8 mouse cellular contexts compared by ENCODE assay signal in genomic region chr10:22644853-22645491, GRCm38 (mm10). TPM values are rescaled to one million over a fixed set of nuclear protein-coding genes. Genes with fewer than 3 reads are reported as not detected.
DNase-seq lines count a peak whose midpoint lies in the region; ATAC-seq lines count a peak whose summit lies in the region.

Gene Slc2a12, plus strand, starts transcription at chr10:22645011.

- peak within 1 kb of the TSS; percentile 67 for H3K4me2 ChIP-seq in embryonic facial prominence, embryonic 14.5 days (ENCODE audit: low read depth, low read length)

- under 1% methylated on average over 35 of the region's 40 CpGs for WGBS in embryonic facial prominence, embryonic 14.5 days

- no peaks in the 10 kb centered on the region for H3K36me3 ChIP-seq in embryonic facial prominence, embryonic 14.5 days (ENCODE audit: control insufficient read depth, insufficient read depth, low read length)

- no peaks in the 10 kb centered on the region for H3K9me3 ChIP-seq in embryonic facial prominence, embryonic 14.5 days (ENCODE audit: control insufficient read depth, low read length)

- peak within 1 kb of the TSS; percentile 66 for H3K9ac ChIP-seq in embryonic facial prominence, embryonic 14.5 days (ENCODE audit: low read depth, low read length)

- peaks cover 3% of the 10 kb centered on the region; the same call in 1 of the 2 replicates for H3K4me1 ChIP-seq in brown adipose tissue, adult 24 weeks (ENCODE audit: control insufficient read depth, insufficient read depth, insufficient read length, low read length)
- H3K4me1 ChIP-seq in embryonic facial prominence, embryonic 14.5 days (ENCODE audit: control insufficient read depth, insufficient read depth, low read length): peaks cover 8% of the 10 kb centered on the region; the same call in 1 of the 2 replicates

- intact Hi-C loops in left cerebral cortex, postnatal 4 days (cut with DNase I): no loop called here

- no peaks in the 10 kb centered on the region for H3K27me3 ChIP-seq in embryonic facial prominence, embryonic 14.5 days (replicated peaks; ENCODE audit: control insufficient read depth, insufficient read depth, low read length)

- peak within 1 kb of the TSS; percentile 96 for H3K4me3 ChIP-seq in brown adipose tissue, adult 24 weeks (ENCODE audit: insufficient read depth, low read depth, low read length)
- peak within 1 kb of the TSS; percentile 54 for H3K4me3 ChIP-seq in embryonic facial prominence, embryonic 14.5 days (ENCODE audit: low read depth, low read length)

- no peak within 1 kb of the TSS for H3K27ac ChIP-seq in brown adipose tissue, adult 24 weeks (replicated peaks; ENCODE audit: low read depth, low read length)
- peak within 1 kb of the TSS; percentile 87 for H3K27ac ChIP-seq in embryonic facial prominence, embryonic 14.5 days (replicated peaks; ENCODE audit: low read depth, low read length)

- peak; percentile 78 for ATAC-seq in embryonic facial prominence, embryonic 14.5 days (ENCODE audit: low read depth)

- DNase-seq in embryonic facial prominence, embryonic 14.5 days (ENCODE audit: low spot score): peak; percentile 85
- DNase-seq in heart, adult 8-10 months (ENCODE audit: low spot score): peak; percentile 52
- DNase-seq in kidney, adult 18-20 months: peak; percentile 83
- DNase-seq in left cerebral cortex, postnatal 4 days: peak; percentile 71
- DNase-seq in mesoderm, embryonic 11.5 days (ENCODE audit: low read depth, low spot score): peak; percentile 74
- peak; percentile 64 for DNase-seq in right cerebral cortex, postnatal 4 days
- DNase-seq in adipocyte (ENCODE audit: low spot score): no peak

RNA-seq across cellular contexts. Expression of gene Slc2a12, which starts in this region (rescaled TPM):
- polyA plus RNA-seq in brown adipose tissue, adult 24 weeks (2012; ENCODE audit: insufficient read depth, insufficient read length, missing spikeins): 2.8 and 2.9 TPM in 2 replicates
- 5.2 and 5.7 TPM in 2 replicates for polyA plus RNA-seq in embryonic facial prominence, embryonic 14.5 days (2014; fragmentation: Nextera tagmentation; extraction: Ambion mirVana)
- 10 to 100 TPM; 15.0 to 20.5 (median 20.0) TPM for total RNA-seq in heart, adult 8-10 months (2022)
- 1 to 10 TPM; 3.9 to 5.3 TPM for total RNA-seq in left cerebral cortex, postnatal 4 days (2021)
